Mouse (Mus musculus): ENCODE results near the gene Hyou1. TPM values are rescaled to one million over a fixed set of nuclear protein-coding genes. Genes with fewer than 3 reads are reported as not detected.

The Hyou1 gene
- polyA plus RNA-seq, 1 experiment from 2014 or later, result 30.1 TPM

- H3K27me3 ChIP-seq (ENCODE audit: control insufficient read depth, insufficient read depth, low read length), result no peaks in the 10 kb centered on the region
- H3K9me3 ChIP-seq (ENCODE audit: control insufficient read depth, low read length), result no peaks in the 10 kb centered on the region
- no peaks in the 10 kb centered on the region for H3K4me1 ChIP-seq (ENCODE audit: control insufficient read depth, insufficient read depth, low read length)
- H3K36me3 ChIP-seq (ENCODE audit: control insufficient read depth, insufficient read depth, low read length), result peaks cover 22% of the 10 kb centered on the region
- no peak overlapping the region for H3K4me2 ChIP-seq
- WGBS, result 40% methylated on average over 4 of the region's 4 CpGs
- no peak overlapping the region for H3K9ac ChIP-seq (ENCODE audit: low read length)
- ATAC-seq (ENCODE audit: low FRiP score) (peak; percentile 55; the same call in 1 of the 2 replicates), DNase-seq (ENCODE audit: low spot score, missing footprints) (peak; percentile 93)
- H3K27ac ChIP-seq (ENCODE audit: low read depth, low read length), result no peak overlapping the region
- no peak overlapping the region for H3K4me3 ChIP-seq (ENCODE audit: low read depth, low read length)
Observed at GRCm38 (mm10) chr9:44391466-44391865, 12.2 kb downstream of the Hyou1 start.

- under 1% methylated on average over 43 of the region's 43 CpGs for WGBS
- Histone ChIP-seq H3K36me3 (ENCODE audit: control insufficient read depth, insufficient read depth, low read length) (peaks cover 3% of the 10 kb centered on the region), H3K9ac (ENCODE audit: low read length) (peak within 1 kb of the TSS; percentile 81), H3K4me3 (ENCODE audit: low read depth, low read length) (peak within 1 kb of the TSS; percentile 76), H3K4me1 (ENCODE audit: control insufficient read depth, insufficient read depth, low read length) (peaks cover 7% of the 10 kb centered on the region; the same call in 1 of the 2 replicates), H3K27ac (ENCODE audit: low read depth, low read length) (peak within 1 kb of the TSS; percentile 48; the same call in 1 of the 2 replicates), H3K4me2 (peak within 1 kb of the TSS; percentile 98), H3K9me3 (ENCODE audit: control insufficient read depth, low read length) (no peaks in the 10 kb centered on the region), H3K27me3 (ENCODE audit: control insufficient read depth, insufficient read depth, low read length) (no peaks in the 10 kb centered on the region)
- peak; percentile 95 for DNase-seq (ENCODE audit: low spot score, missing footprints)
- ATAC-seq (ENCODE audit: low FRiP score), result peak; percentile 98
Observed at GRCm38 (mm10) chr9:44396684-44397411, 17.6 kb downstream of the Hyou1 start, which contains the start of gene Slc37a4. Slc37a4 (plus strand) TSS chr9:44396852.

GRCm38 (mm10) chr9:44398087-44398486 lies 18.8 kb downstream of the Hyou1 start:
- Histone ChIP-seq H3K4me1 (ENCODE audit: control insufficient read depth, insufficient read depth, low read length) (peaks cover 7% of the 10 kb centered on the region; the same call in 1 of the 2 replicates), H3K9ac (ENCODE audit: low read length) (no peak overlapping the region; the same call in 1 of the 2 replicates), H3K36me3 (ENCODE audit: control insufficient read depth, insufficient read depth, low read length) (peaks cover 7% of the 10 kb centered on the region), H3K4me3 (ENCODE audit: low read depth, low read length) (no peak overlapping the region), H3K27me3 (ENCODE audit: control insufficient read depth, insufficient read depth, low read length) (no peaks in the 10 kb centered on the region), H3K27ac (ENCODE audit: low read depth, low read length) (no peak overlapping the region), H3K9me3 (ENCODE audit: control insufficient read depth, low read length) (no peaks in the 10 kb centered on the region), H3K4me2 (no peak overlapping the region; the same call in 1 of the 2 replicates)
- 16% methylated on average over 4 of the region's 4 CpGs for WGBS
- DNase-seq (ENCODE audit: low spot score, missing footprints) (no peak), ATAC-seq (ENCODE audit: low FRiP score) (no peak)

DNA sequence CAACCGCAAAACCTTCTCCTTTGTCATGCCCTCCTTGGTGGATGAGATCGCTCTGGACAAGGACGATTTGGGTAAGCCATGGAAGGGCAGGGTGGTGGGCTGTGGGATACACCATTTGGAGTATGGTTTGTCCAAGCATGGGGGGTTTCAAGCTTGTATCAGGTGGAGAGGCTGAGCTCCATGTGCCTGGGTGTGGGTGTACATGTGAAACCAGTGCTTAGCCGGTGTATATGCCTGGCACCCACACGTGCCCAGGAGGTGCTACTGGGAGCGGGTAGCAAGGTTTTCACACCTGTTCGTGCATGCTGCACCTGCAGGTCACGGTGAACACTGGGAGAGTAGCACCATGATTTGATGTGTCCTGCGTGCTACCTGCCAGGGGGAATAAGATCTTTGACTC lies 19.3 kb downstream of the Hyou1 start:
- Histone ChIP-seq H3K4me2 (no peak overlapping the region; the same call in 1 of the 2 replicates), H3K27ac (ENCODE audit: low read depth, low read length) (no peak overlapping the region), H3K4me1 (ENCODE audit: control insufficient read depth, insufficient read depth, low read length) (peaks cover 7% of the 10 kb centered on the region; the same call in 1 of the 2 replicates), H3K27me3 (ENCODE audit: control insufficient read depth, insufficient read depth, low read length) (no peaks in the 10 kb centered on the region), H3K9ac (ENCODE audit: low read length) (no peak overlapping the region), H3K36me3 (ENCODE audit: control insufficient read depth, insufficient read depth, low read length) (peaks cover 7% of the 10 kb centered on the region), H3K4me3 (ENCODE audit: low read depth, low read length) (no peak overlapping the region), H3K9me3 (ENCODE audit: control insufficient read depth, low read length) (no peaks in the 10 kb centered on the region)
- 83% methylated on average over 9 of the region's 9 CpGs for WGBS
- DNase-seq (ENCODE audit: low spot score, missing footprints) (no peak), ATAC-seq (ENCODE audit: low FRiP score) (no peak)

- Histone ChIP-seq H3K4me3 (ENCODE audit: low read depth, low read length) (no peak overlapping the region), H3K27ac (ENCODE audit: low read depth, low read length) (no peak overlapping the region), H3K27me3 (ENCODE audit: control insufficient read depth, insufficient read depth, low read length) (no peaks in the 10 kb centered on the region), H3K9me3 (ENCODE audit: control insufficient read depth, low read length) (no peaks in the 10 kb centered on the region), H3K4me1 (ENCODE audit: control insufficient read depth, insufficient read depth, low read length) (peaks cover 7% of the 10 kb centered on the region; the same call in 1 of the 2 replicates), H3K36me3 (ENCODE audit: control insufficient read depth, insufficient read depth, low read length) (peaks cover 7% of the 10 kb centered on the region), H3K4me2 (no peak overlapping the region), H3K9ac (ENCODE audit: low read length) (no peak overlapping the region)
- no peak for ATAC-seq (ENCODE audit: low FRiP score)
- 85% methylated on average over 13 of the region's 13 CpGs for WGBS
- no peak for DNase-seq (ENCODE audit: low spot score, missing footprints)
Observed at GRCm38 (mm10) chr9:44399114-44399794, 20.0 kb downstream of the Hyou1 start.

DNA sequence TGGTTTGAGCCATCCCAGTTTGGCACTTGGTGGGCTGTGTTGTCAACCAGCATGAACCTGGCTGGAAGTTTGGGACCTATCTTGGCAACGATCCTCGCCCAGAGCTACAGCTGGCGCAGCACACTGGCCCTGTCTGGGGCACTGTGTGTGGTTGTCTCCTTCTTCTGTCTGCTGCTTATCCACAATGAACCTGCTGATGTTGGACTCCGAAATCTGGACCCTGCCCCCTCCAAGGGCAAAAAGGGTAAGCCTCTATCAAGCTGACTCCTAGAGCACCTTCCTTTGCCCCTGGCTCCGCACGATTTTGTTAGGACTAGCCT lies 20.5 kb downstream of the Hyou1 start:
- H3K4me2 ChIP-seq, result no peak overlapping the region
- no peak for ATAC-seq (ENCODE audit: low FRiP score)
- no peak for DNase-seq (ENCODE audit: low spot score, missing footprints)
- H3K27ac ChIP-seq (ENCODE audit: low read depth, low read length), result no peak overlapping the region
- peaks cover 7% of the 10 kb centered on the region for H3K36me3 ChIP-seq (ENCODE audit: control insufficient read depth, insufficient read depth, low read length)
- no peak overlapping the region for H3K9ac ChIP-seq (ENCODE audit: low read length)
- H3K4me1 ChIP-seq (ENCODE audit: control insufficient read depth, insufficient read depth, low read length), result peaks cover 7% of the 10 kb centered on the region; the same call in 1 of the 2 replicates
- WGBS, result 92% methylated on average over 6 of the region's 6 CpGs
- H3K27me3 ChIP-seq (ENCODE audit: control insufficient read depth, insufficient read depth, low read length), result no peaks in the 10 kb centered on the region
- H3K4me3 ChIP-seq (ENCODE audit: low read depth, low read length), result no peak overlapping the region
- H3K9me3 ChIP-seq (ENCODE audit: control insufficient read depth, low read length), result no peaks in the 10 kb centered on the region

- 89% methylated on average over 4 of the region's 4 CpGs for WGBS
- peaks cover 11% of the 10 kb centered on the region for H3K36me3 ChIP-seq (ENCODE audit: control insufficient read depth, insufficient read depth, low read length)
Observed at GRCm38 (mm10) chr9:44401081-44401480, 21.8 kb downstream of the Hyou1 start.

GRCm38 (mm10) chr9:44405011-44405410 lies 25.7 kb downstream of the Hyou1 start:
- Histone ChIP-seq H3K4me2 (no peak overlapping the region), H3K9me3 (ENCODE audit: control insufficient read depth, low read length) (no peaks in the 10 kb centered on the region), H3K27ac (ENCODE audit: low read depth, low read length) (no peak overlapping the region), H3K4me3 (ENCODE audit: low read depth, low read length) (no peak overlapping the region), H3K4me1 (ENCODE audit: control insufficient read depth, insufficient read depth, low read length) (peaks cover 7% of the 10 kb centered on the region), H3K36me3 (ENCODE audit: control insufficient read depth, insufficient read depth, low read length) (peaks cover 18% of the 10 kb centered on the region), H3K27me3 (ENCODE audit: control insufficient read depth, insufficient read depth, low read length) (no peaks in the 10 kb centered on the region), H3K9ac (ENCODE audit: low read length) (no peak overlapping the region)
- no peak for ATAC-seq (ENCODE audit: low FRiP score)
- no peak for DNase-seq (ENCODE audit: low spot score, missing footprints)
- WGBS, result 86% methylated on average over 3 of the region's 3 CpGs

More at GRCm38 (mm10) chr9:44401081-44401480, 21.8 kb downstream of the Hyou1 start:
- peaks cover 11% of the 10 kb centered on the region for H3K4me1 ChIP-seq (ENCODE audit: control insufficient read depth, insufficient read depth, low read length)
- H3K27ac ChIP-seq (ENCODE audit: low read depth, low read length), result no peak overlapping the region
- no peaks in the 10 kb centered on the region for H3K27me3 ChIP-seq (ENCODE audit: control insufficient read depth, insufficient read depth, low read length)
- ATAC-seq (ENCODE audit: low FRiP score) (no peak), DNase-seq (ENCODE audit: low spot score, missing footprints) (no peak)
- no peaks in the 10 kb centered on the region for H3K9me3 ChIP-seq (ENCODE audit: control insufficient read depth, low read length)
- no peak overlapping the region for H3K4me3 ChIP-seq (ENCODE audit: low read depth, low read length)
- no peak overlapping the region for H3K4me2 ChIP-seq
- no peak overlapping the region for H3K9ac ChIP-seq (ENCODE audit: low read length)

Measured in midbrain, embryonic 11.5 days (tissue).